Mouse (Mus musculus) bone marrow macrophage, adult 2 months (primary cell): ENCODE results near the gene Ppp1r15a.

ENCODE experiments used
- CTCF ChIP-seq: IDR thresholded peaks from 2 replicates; pipeline ENCODE4 v1.5.1; 2012; ENCODE audit warnings: low read depth, mild to moderate bottlenecking, low read length, moderate library complexity
- POLR2A ChIP-seq: IDR thresholded peaks from 2 replicates; pipeline ENCODE4 v1.6.1; 2012; ENCODE audit warnings: mild to moderate bottlenecking, low read depth, low read length, borderline replicate concordance

GRCm38 (mm10) chr7:45554744-45555143 is 28.7 kb upstream of the Ppp1r15a start, which contains the start of gene Hsd17b14:
- TF ChIP-seq CTCF (no peak), POLR2A (no peak)
